Mouse (Mus musculus) heart, postnatal 0 days (tissue): ENCODE results near the gene Prlh.

Source experiments
- CTCF ChIP-seq: IDR thresholded peaks from 2 replicates; pipeline ENCODE4 v1.5.1; 2016; ENCODE audit warnings: antibody characterized with exemption, control low read depth, low read depth
- EP300 ChIP-seq: IDR thresholded peaks from 2 replicates; pipeline ENCODE4 v1.6.1; 2016; ENCODE audit warnings: antibody characterized with exemption, low read depth

DNA sequence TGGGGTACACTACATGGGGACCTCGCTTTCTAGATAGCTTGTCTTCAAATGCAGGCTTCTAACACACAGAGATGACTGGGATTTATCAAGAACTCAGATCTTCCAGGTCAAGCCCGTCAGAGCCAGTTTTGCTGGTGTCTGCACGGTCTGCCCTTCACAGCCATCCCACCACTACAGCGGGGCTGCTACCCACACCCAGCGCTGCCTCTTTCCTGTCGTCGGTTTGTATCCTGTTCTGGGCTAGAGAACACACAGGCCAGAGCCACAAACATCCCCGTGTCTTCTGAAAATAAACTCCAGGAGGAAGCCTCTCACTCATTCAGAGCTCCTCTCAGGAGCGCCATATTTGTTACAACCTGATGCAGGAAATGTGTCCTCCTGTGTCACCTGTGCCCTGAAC lies 3.6 kb upstream of the Prlh start:
- TF ChIP-seq EP300 (no peak), CTCF (no peak)
